Mouse (Mus musculus): ENCODE data around the gene Egln1. TPM values are rescaled to one million over a fixed set of nuclear protein-coding genes. Genes with fewer than 3 reads are reported as not detected.

Egln1 gene
- 17.3 and 17.8 TPM in 2 replicates for polyA plus RNA-seq (2016; fragmentation: Nextera tagmentation; extraction: Ambion mirVana)

GRCm38 (mm10) chr8:124949209-124950068 lies at the start of gene Egln1:
Gene Egln1, minus strand, starts transcription at chr8:124949324.
- Histone ChIP-seq H3K9me3 (no peaks in the 10 kb centered on the region), H3K36me3 (no peaks in the 10 kb centered on the region; the same call in 1 of the 2 replicates), H3K4me1 (peaks cover 39% of the 10 kb centered on the region), H3K27me3 (no peaks in the 10 kb centered on the region), H3K4me3 (peak within 1 kb of the TSS; percentile 78), H3K27ac (replicated peaks) (peak within 1 kb of the TSS; percentile 98), H3K9ac (replicated peaks) (peak within 1 kb of the TSS; percentile 79), H3K4me2 (replicated peaks) (peak within 1 kb of the TSS; percentile 84)
- ATAC-seq (ENCODE audit: low FRiP score, low read depth) = peak; percentile 88
- WGBS = under 1% methylated on average over 38 of the region's 98 CpGs

GRCm38 (mm10) chr8:124995776-124996175 lies 46.7 kb upstream of the Egln1 start:
- 67% methylated on average over 2 of the region's 2 CpGs for WGBS
- no peak for ATAC-seq (ENCODE audit: low FRiP score, low read depth)
- no peak overlapping the region for H3K4me2 ChIP-seq (replicated peaks)

DNA sequence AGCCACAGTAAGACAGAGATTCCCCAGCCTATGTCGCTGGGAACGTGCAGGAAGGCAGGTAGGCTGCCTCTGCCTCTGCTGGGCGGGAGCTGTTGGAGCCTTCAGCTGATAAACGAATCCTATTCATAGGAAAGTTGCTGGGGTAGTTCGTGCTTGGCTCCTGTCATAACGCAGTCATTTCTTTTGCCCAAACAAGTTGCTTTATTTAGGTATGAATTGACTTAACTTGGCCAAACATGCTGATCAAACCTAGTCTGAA lies 42.5 kb upstream of the Egln1 start:
- Histone ChIP-seq H3K36me3 (no peaks in the 10 kb centered on the region), H3K27ac (replicated peaks) (no peak overlapping the region), H3K4me1 (no peaks in the 10 kb centered on the region), H3K9me3 (no peaks in the 10 kb centered on the region), H3K27me3 (peaks cover 9% of the 10 kb centered on the region), H3K4me3 (no peak overlapping the region), H3K4me2 (replicated peaks) (no peak overlapping the region), H3K9ac (replicated peaks) (no peak overlapping the region)
- no peak for ATAC-seq (ENCODE audit: low FRiP score, low read depth)
- WGBS = 27% methylated on average over 6 of the region's 6 CpGs

More at GRCm38 (mm10) chr8:124995776-124996175, 46.7 kb upstream of the Egln1 start:
- Histone ChIP-seq H3K4me3 (no peak overlapping the region), H3K4me1 (no peaks in the 10 kb centered on the region), H3K27me3 (peaks cover 9% of the 10 kb centered on the region), H3K9me3 (peaks cover 16% of the 10 kb centered on the region; the same call in 1 of the 2 replicates), H3K9ac (replicated peaks) (no peak overlapping the region), H3K36me3 (no peaks in the 10 kb centered on the region), H3K27ac (replicated peaks) (no peak overlapping the region)

- no peaks in the 10 kb centered on the region for H3K4me1 ChIP-seq
- no peak for ATAC-seq (ENCODE audit: low FRiP score, low read depth)
- H3K9ac ChIP-seq (replicated peaks) = no peak overlapping the region
- no peaks in the 10 kb centered on the region for H3K9me3 ChIP-seq
- H3K4me3 ChIP-seq = no peak overlapping the region
- peaks cover 9% of the 10 kb centered on the region for H3K27me3 ChIP-seq
- H3K27ac ChIP-seq (replicated peaks) = no peak overlapping the region
- H3K36me3 ChIP-seq = no peaks in the 10 kb centered on the region
- 21% methylated on average over 17 of the region's 17 CpGs for WGBS
- peak overlapping the region; percentile 21; the same call in 1 of the 2 replicates for H3K4me2 ChIP-seq (replicated peaks)
These were observed 42.0 kb upstream of the Egln1 start for GRCm38 (mm10) chr8:124990923-124991667.

DNA sequence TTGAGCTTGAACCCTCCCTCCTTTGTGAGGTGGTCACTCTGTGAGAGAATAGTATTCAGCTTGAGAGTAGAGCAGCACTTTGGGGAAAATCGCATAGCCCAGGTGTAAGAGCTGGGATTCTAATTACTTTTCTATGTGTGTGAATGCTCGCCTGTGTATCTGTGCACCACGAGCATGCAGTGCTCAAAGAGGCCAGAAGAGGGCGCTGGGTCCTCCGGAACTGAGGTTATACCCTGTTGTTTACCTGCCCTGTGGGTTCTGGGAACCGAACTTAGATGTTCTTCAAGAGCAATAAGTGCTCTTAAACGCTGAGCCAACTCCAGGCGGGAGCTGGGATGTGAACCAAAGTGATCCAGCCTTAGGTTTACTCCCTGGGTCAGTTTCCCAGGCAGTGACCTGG lies 31.7 kb upstream of the Egln1 start:
- H3K27ac ChIP-seq (replicated peaks) = no peak overlapping the region
- 77% methylated on average over 8 of the region's 8 CpGs for WGBS

DNA sequence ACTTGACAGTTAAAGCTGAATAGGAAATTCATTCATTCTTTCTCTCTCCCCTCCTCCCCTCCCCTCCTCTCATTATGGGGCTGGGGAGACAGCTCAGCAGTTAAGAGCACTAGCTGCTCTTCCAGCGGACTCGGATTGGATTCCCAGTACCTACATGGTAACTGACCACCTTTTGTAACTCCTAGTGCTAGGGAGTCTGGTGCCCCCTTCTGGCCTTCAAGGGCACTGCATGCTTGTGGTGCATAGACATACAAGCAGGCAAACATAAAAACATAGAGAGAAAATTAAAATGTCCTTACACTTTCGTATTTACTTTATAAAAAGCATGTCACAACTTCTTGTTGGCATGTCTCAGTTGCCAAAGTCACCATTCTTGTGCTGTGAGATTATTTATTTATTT lies 30.9 kb upstream of the Egln1 start:
- Histone ChIP-seq H3K9ac (replicated peaks) (no peak overlapping the region), H3K9me3 (peaks cover 5% of the 10 kb centered on the region; the same call in 1 of the 2 replicates), H3K36me3 (no peaks in the 10 kb centered on the region), H3K4me1 (no peaks in the 10 kb centered on the region), H3K27me3 (0 out of 2 replicates have a peak, but pooled peaks cover under 1% of the 10 kb centered on the region), H3K4me2 (replicated peaks) (no peak overlapping the region), H3K27ac (replicated peaks) (no peak overlapping the region), H3K4me3 (no peak overlapping the region)
- 88% methylated on average over 3 of the region's 3 CpGs for WGBS
- no peak for ATAC-seq (ENCODE audit: low FRiP score, low read depth)

More for the DNA sequence above, 31.7 kb upstream of the Egln1 start:
- Histone ChIP-seq H3K9me3 (peaks cover 5% of the 10 kb centered on the region; the same call in 1 of the 2 replicates), H3K4me3 (no peak overlapping the region), H3K27me3 (0 out of 2 replicates have a peak, but pooled peaks cover 4% of the 10 kb centered on the region), H3K4me1 (no peaks in the 10 kb centered on the region), H3K36me3 (no peaks in the 10 kb centered on the region), H3K9ac (replicated peaks) (no peak overlapping the region), H3K4me2 (replicated peaks) (no peak overlapping the region)
- no peak for ATAC-seq (ENCODE audit: low FRiP score, low read depth)

DNA sequence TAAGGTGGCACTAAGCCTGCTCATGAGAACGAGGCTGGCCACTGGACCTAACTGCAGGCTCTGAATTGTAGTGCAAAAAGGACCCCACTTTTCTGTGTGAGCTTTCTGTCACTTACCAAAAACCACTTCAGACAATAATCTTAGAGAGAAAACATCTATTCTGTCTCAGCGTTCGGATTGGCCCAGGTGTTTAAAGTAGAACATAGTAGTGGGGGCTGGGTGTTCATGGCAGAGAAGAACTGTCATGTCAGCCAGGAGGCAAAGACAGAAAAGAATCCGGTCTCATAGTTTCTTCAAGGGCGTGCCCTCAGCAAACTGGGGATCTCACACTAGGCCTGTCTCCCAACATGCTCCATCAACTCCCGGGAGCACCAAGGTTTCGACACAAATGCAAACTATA lies 28.9 kb upstream of the Egln1 start:
- H3K4me2 ChIP-seq (replicated peaks) = no peak overlapping the region
- H3K27ac ChIP-seq (replicated peaks) = no peak overlapping the region
- ATAC-seq (ENCODE audit: low FRiP score, low read depth) = no peak
- no peaks in the 10 kb centered on the region for H3K27me3 ChIP-seq
- H3K9me3 ChIP-seq = peaks cover 5% of the 10 kb centered on the region; the same call in 1 of the 2 replicates
- no peak overlapping the region for H3K9ac ChIP-seq (replicated peaks)
- no peaks in the 10 kb centered on the region for H3K4me1 ChIP-seq
- H3K4me3 ChIP-seq = no peak overlapping the region
- no peaks in the 10 kb centered on the region for H3K36me3 ChIP-seq
- 86% methylated on average over 7 of the region's 7 CpGs for WGBS

DNA sequence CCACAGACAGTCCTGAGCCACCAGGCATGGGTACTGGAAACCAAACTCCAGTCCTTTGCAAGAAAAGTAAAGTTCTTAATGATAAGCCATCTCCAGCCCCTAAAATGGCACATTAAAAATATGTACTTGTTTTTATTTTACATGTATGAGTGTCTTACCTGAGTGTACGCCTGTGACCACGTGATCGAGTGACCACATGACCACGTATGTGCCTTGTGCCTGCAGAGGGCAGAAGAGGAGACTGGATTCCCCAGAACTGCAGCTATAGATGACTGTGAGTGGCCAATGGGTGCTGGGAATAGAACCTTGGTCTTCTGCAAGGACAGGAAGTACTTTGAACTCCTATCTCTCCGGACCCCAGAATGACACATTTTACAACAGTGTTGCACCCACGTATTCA lies 27.1 kb upstream of the Egln1 start:
- WGBS = 92% methylated on average over 6 of the region's 6 CpGs
- H3K36me3 ChIP-seq = no peaks in the 10 kb centered on the region
- no peaks in the 10 kb centered on the region for H3K27me3 ChIP-seq
- H3K4me2 ChIP-seq (replicated peaks) = no peak overlapping the region
- no peak overlapping the region for H3K27ac ChIP-seq (replicated peaks)
- ATAC-seq (ENCODE audit: low FRiP score, low read depth) = no peak
- H3K4me1 ChIP-seq = no peaks in the 10 kb centered on the region
- peaks cover 7% of the 10 kb centered on the region; the same call in 1 of the 2 replicates for H3K9me3 ChIP-seq
- no peak overlapping the region for H3K9ac ChIP-seq (replicated peaks)
- no peak overlapping the region for H3K4me3 ChIP-seq

DNA sequence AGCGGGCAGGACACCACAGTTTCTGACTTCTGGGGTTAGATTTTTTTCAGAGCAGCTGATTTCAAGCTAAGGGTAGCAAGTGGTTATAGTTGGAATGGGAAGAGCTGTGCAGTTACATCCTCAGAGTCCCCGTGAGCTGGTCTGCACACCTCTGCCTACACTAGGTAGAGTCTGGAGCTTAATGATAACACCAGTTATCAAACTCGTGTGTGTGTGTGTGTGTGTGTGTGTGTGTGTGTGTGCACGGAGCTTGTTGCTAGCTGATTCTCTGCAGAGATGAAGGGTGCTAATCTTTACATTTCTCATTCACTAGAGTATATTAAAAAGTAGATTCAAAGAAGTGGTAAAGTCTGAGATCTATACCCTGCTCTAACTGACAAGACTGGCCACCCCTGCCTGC lies 25.1 kb upstream of the Egln1 start:
- H3K36me3 ChIP-seq = no peaks in the 10 kb centered on the region
- 0 out of 2 replicates have a peak, but pooled peaks cover 3% of the 10 kb centered on the region for H3K9me3 ChIP-seq
- 85% methylated on average over 4 of the region's 4 CpGs for WGBS
- no peak for ATAC-seq (ENCODE audit: low FRiP score, low read depth)
- H3K4me2 ChIP-seq (replicated peaks) = no peak overlapping the region
- no peak overlapping the region for H3K9ac ChIP-seq (replicated peaks)
- H3K27me3 ChIP-seq = no peaks in the 10 kb centered on the region
- H3K4me3 ChIP-seq = no peak overlapping the region
- no peak overlapping the region for H3K27ac ChIP-seq (replicated peaks)
- H3K4me1 ChIP-seq = no peaks in the 10 kb centered on the region

- H3K9me3 ChIP-seq = 0 out of 2 replicates have a peak, but pooled peaks cover 3% of the 10 kb centered on the region
- no peak overlapping the region for H3K9ac ChIP-seq (replicated peaks)
- no peaks in the 10 kb centered on the region for H3K4me1 ChIP-seq
- H3K27ac ChIP-seq (replicated peaks) = no peak overlapping the region
- no peak for ATAC-seq (ENCODE audit: low FRiP score, low read depth)
- H3K36me3 ChIP-seq = no peaks in the 10 kb centered on the region
- WGBS = 81% methylated on average over 8 of the region's 8 CpGs
- H3K4me3 ChIP-seq = no peak overlapping the region
- no peak overlapping the region for H3K4me2 ChIP-seq (replicated peaks)
- no peaks in the 10 kb centered on the region for H3K27me3 ChIP-seq
These were observed 24.1 kb upstream of the Egln1 start for GRCm38 (mm10) chr8:124973221-124973620.

GRCm38 (mm10) chr8:124970312-124970933 lies 21.3 kb upstream of the Egln1 start:
- Histone ChIP-seq H3K9me3 (0 out of 2 replicates have a peak, but pooled peaks cover 3% of the 10 kb centered on the region), H3K4me1 (no peaks in the 10 kb centered on the region), H3K9ac (replicated peaks) (no peak overlapping the region), H3K36me3 (no peaks in the 10 kb centered on the region), H3K27ac (replicated peaks) (no peak overlapping the region), H3K4me3 (no peak overlapping the region), H3K27me3 (no peaks in the 10 kb centered on the region), H3K4me2 (replicated peaks) (no peak overlapping the region)
- 82% methylated on average over 6 of the region's 6 CpGs for WGBS
- ATAC-seq (ENCODE audit: low FRiP score, low read depth) = no peak

GRCm38 (mm10) chr8:124964966-124965365 lies 15.8 kb upstream of the Egln1 start:
- H3K4me1 ChIP-seq = peaks cover 7% of the 10 kb centered on the region
- no peaks in the 10 kb centered on the region for H3K36me3 ChIP-seq
- no peaks in the 10 kb centered on the region for H3K27me3 ChIP-seq
- H3K4me3 ChIP-seq = no peak overlapping the region
- ATAC-seq (ENCODE audit: low FRiP score, low read depth) = no peak
- H3K9ac ChIP-seq (replicated peaks) = no peak overlapping the region
- no peak overlapping the region for H3K27ac ChIP-seq (replicated peaks)
- WGBS = 95% methylated on average over 8 of the region's 8 CpGs
- no peak overlapping the region for H3K4me2 ChIP-seq (replicated peaks)
- H3K9me3 ChIP-seq = no peaks in the 10 kb centered on the region
